Mouse (Mus musculus) adrenal gland, postnatal 36 days (tissue): ENCODE results near the gene Syn3. TPM values are rescaled to one million over a fixed set of nuclear protein-coding genes. Genes with fewer than 3 reads are reported as not detected.
A peak's percentile ranks its signal among the peaks of the same experiment; 100 is the strongest.

Experiments
- DNase-seq, 2 experiments: peaks; one replicate each; pipeline ENCODE4 v3.0.0; 2021; ENCODE audit warnings: mixed read lengths in 1 of 2
- total RNA-seq, 2 experiments: library from RNA; stranded (reverse); gene quantifications; 2 replicates each; pipeline ENCODE4 v1.2.3; 2021

Syn3 gene
- total RNA-seq, 2 experiments from 2014 or later: 1.5 to 2.5 TPM

- no peak for DNase-seq
Observed at GRCm38 (mm10) chr10:86369346-86369745, 129.3 kb downstream of the Syn3 start.

GRCm38 (mm10) chr10:86368811-86369210, 129.9 kb downstream of the Syn3 start:
- DNase-seq: peak; percentile 49 to 52

GRCm38 (mm10) chr10:86367346-86367745, 131.3 kb downstream of the Syn3 start:
- no peak for DNase-seq

- DNase-seq: peak; percentile 41 to 61
Observed at GRCm38 (mm10) chr10:86365632-86366092, 133.0 kb downstream of the Syn3 start.

GRCm38 (mm10) chr10:86363669-86364309, 134.9 kb downstream of the Syn3 start:
- no peak for DNase-seq

GRCm38 (mm10) chr10:86359699-86360098, 139.0 kb downstream of the Syn3 start:
- no peak for DNase-seq

GRCm38 (mm10) chr10:86359208-86359607, 139.5 kb downstream of the Syn3 start:
- no peak for DNase-seq

GRCm38 (mm10) chr10:86358307-86358975, 140.3 kb downstream of the Syn3 start:
- peak in 1 of 2 experiments; percentile 59 for DNase-seq

GRCm38 (mm10) chr10:86356819-86357563, 141.7 kb downstream of the Syn3 start:
- peak in 1 of 2 experiments; percentile 31 for DNase-seq

GRCm38 (mm10) chr10:86352521-86352920, 146.2 kb downstream of the Syn3 start:
- no peak for DNase-seq

- no peak for DNase-seq
Observed at GRCm38 (mm10) chr10:86351287-86351686, 147.4 kb downstream of the Syn3 start.

- DNase-seq: no peak
Observed at GRCm38 (mm10) chr10:86346235-86346840, 152.4 kb downstream of the Syn3 start.

GRCm38 (mm10) chr10:86345645-86346044, 153.1 kb downstream of the Syn3 start:
- no peak for DNase-seq

- peak; percentile 50 to 72 for DNase-seq
Observed at GRCm38 (mm10) chr10:86344654-86345053, 154.0 kb downstream of the Syn3 start.

GRCm38 (mm10) chr10:86343931-86344330, 154.8 kb downstream of the Syn3 start:
- no peak for DNase-seq

- peak in 1 of 2 experiments; percentile 54 for DNase-seq
Observed at GRCm38 (mm10) chr10:86343362-86343761, 155.3 kb downstream of the Syn3 start.

- DNase-seq: no peak
Observed at GRCm38 (mm10) chr10:86342713-86343112, 156.0 kb downstream of the Syn3 start.

GRCm38 (mm10) chr10:86342151-86342550, 156.5 kb downstream of the Syn3 start:
- no peak for DNase-seq

- DNase-seq: peak; percentile 60 to 68
Observed at GRCm38 (mm10) chr10:86341589-86341988, 157.1 kb downstream of the Syn3 start.

GRCm38 (mm10) chr10:86340991-86341527, 157.6 kb downstream of the Syn3 start:
- no peak for DNase-seq

- DNase-seq: no peak
Observed at GRCm38 (mm10) chr10:86340421-86340820, 158.3 kb downstream of the Syn3 start.
